8 mouse cellular contexts compared by ENCODE assay signal in genomic region chr6:47191940-47192339, GRCm38 (mm10).
DNase-seq lines count a peak whose midpoint lies in the region; ATAC-seq lines count a peak whose summit lies in the region.
"Had no signal": no experiment of that assay in that cellular context is flagged by ENCODE, and none has a peak within 500 bp of the region (broad histone marks: within the 10 kb centered on the region; RNA-seq: fewer than 3 reads in every experiment).

No protein-coding gene starts in this region.

- DNase-seq in heart, adult 9 months (ENCODE audit: low spot score in 2 of 2) = no peak
- DNase-seq in 416B (ENCODE audit: low read depth) = peak; percentile 5
- peak; percentile 42 for DNase-seq in c-Kit-negative CD71-positive TER-119-positive erythroid progenitor cells, embryonic 14.5 days (ENCODE audit: low read depth, low spot score)
- no peak for DNase-seq in liver, embryonic 11.5 days (ENCODE audit: low spot score)
- no peak for DNase-seq in right cerebral cortex, adult 2 months (ENCODE audit: low spot score in 2 of 2)
- DNase-seq in hindbrain, embryonic 10.5 days (ENCODE audit: low spot score) = no peak

- peak overlapping the region; percentile 73 for H3K4me2 ChIP-seq in heart, embryonic 14.5 days (ENCODE audit: low read length)
- peak overlapping the region; percentile 61 for H3K4me2 ChIP-seq in liver, embryonic 11.5 days
- H3K4me2 ChIP-seq: hindbrain, embryonic 12.5 days had no signal

- H3K4me1 ChIP-seq in heart, embryonic 14.5 days (ENCODE audit: control insufficient read depth in 2 of 2, insufficient read depth in 2 of 2, low read length in 2 of 2) = 0 out of 4 replicates have a peak, but pooled peaks cover 0 to 10% of the 10 kb centered on the region in 2 experiments
- peaks cover 4% of the 10 kb centered on the region; the same call in 1 of the 2 replicates for H3K4me1 ChIP-seq in liver, embryonic 11.5 days (replicated peaks; ENCODE audit: control insufficient read depth, insufficient read depth, low read length)
- H3K4me1 ChIP-seq in hindbrain, embryonic 10.5 days (replicated peaks) = peaks cover 3% of the 10 kb centered on the region; the same call in 1 of the 2 replicates
- H3K4me1 ChIP-seq: hindbrain, embryonic 12.5 days had no signal

- no peaks in the 10 kb centered on the region for H3K36me3 ChIP-seq in heart, embryonic 14.5 days (ENCODE audit: control insufficient read depth, insufficient read depth, low read length)
- no peaks in the 10 kb centered on the region for H3K36me3 ChIP-seq in liver, embryonic 11.5 days (ENCODE audit: control insufficient read depth, insufficient read depth, low read length)
- no peaks in the 10 kb centered on the region for H3K36me3 ChIP-seq in hindbrain, embryonic 10.5 days
- H3K36me3 ChIP-seq: hindbrain, embryonic 12.5 days had no signal

- H3K27ac ChIP-seq in heart, embryonic 14.5 days (replicated peaks in 1 of 2; ENCODE audit: control insufficient read depth in 1 of 2, insufficient read depth in 1 of 2, low read depth in 2 of 2, low read length in 2 of 2) = peak overlapping the region; percentile 9 to 30; a peak in 2 of 4 replicates
- H3K27ac ChIP-seq in liver, embryonic 11.5 days (ENCODE audit: low read depth, low read length) = peak overlapping the region; percentile 48
- H3K27ac ChIP-seq in hindbrain, embryonic 10.5 days = no peak overlapping the region
- H3K27ac ChIP-seq: hindbrain, embryonic 12.5 days had no signal

- no peaks in the 10 kb centered on the region for H3K27me3 ChIP-seq in heart, embryonic 14.5 days (ENCODE audit: control insufficient read depth, insufficient read depth, low read length)
- H3K27me3 ChIP-seq in liver, embryonic 11.5 days (replicated peaks; ENCODE audit: control insufficient read depth, insufficient read depth, low read length) = no peaks in the 10 kb centered on the region
- no peaks in the 10 kb centered on the region for H3K27me3 ChIP-seq in hindbrain, embryonic 10.5 days (ENCODE audit: insufficient read depth, poor library complexity, severe bottlenecking)
- H3K27me3 ChIP-seq: hindbrain, embryonic 12.5 days had no signal

- peak overlapping the region; percentile 33 to 37 for H3K4me3 ChIP-seq in heart, embryonic 14.5 days (ENCODE audit: control insufficient read depth in 1 of 2, insufficient read depth in 1 of 2, low read depth in 1 of 2, low read length in 2 of 2)
- H3K4me3 ChIP-seq in liver, embryonic 11.5 days (ENCODE audit: low read depth, low read length) = peak overlapping the region; percentile 26
- no peak overlapping the region for H3K4me3 ChIP-seq in hindbrain, embryonic 10.5 days
- H3K4me3 ChIP-seq: hindbrain, embryonic 12.5 days had no signal

- WGBS in heart, embryonic 14.5 days = 42% methylated on average over 10 of the region's 10 CpGs
- 47% methylated on average over 10 of the region's 10 CpGs for WGBS in liver, embryonic 11.5 days
- 88% methylated on average over 10 of the region's 10 CpGs for WGBS in hindbrain, embryonic 10.5 days

- no peak for ATAC-seq in heart, embryonic 14.5 days (ENCODE audit: insufficient number of reproducible peaks, insufficient read depth, low FRiP score, low read depth)
- peak; percentile 86 for ATAC-seq in liver, embryonic 11.5 days (replicated peaks; ENCODE audit: low FRiP score)

- no peaks in the 10 kb centered on the region for H3K9me3 ChIP-seq in heart, embryonic 14.5 days (ENCODE audit: control insufficient read depth, low read length)
- no peaks in the 10 kb centered on the region for H3K9me3 ChIP-seq in liver, embryonic 11.5 days (ENCODE audit: control insufficient read depth, low read length)
- no peaks in the 10 kb centered on the region for H3K9me3 ChIP-seq in hindbrain, embryonic 10.5 days
- H3K9me3 ChIP-seq: hindbrain, embryonic 12.5 days had no signal

- H3K9ac ChIP-seq in heart, embryonic 14.5 days (ENCODE audit: low read length) = 0 out of 2 replicates have a peak overlapping the region, but pooled peaks have one; percentile 56
- H3K9ac ChIP-seq in liver, embryonic 11.5 days (ENCODE audit: low read depth, low read length) = no peak overlapping the region; the same call in 1 of the 2 replicates
- H3K9ac ChIP-seq: hindbrain, embryonic 12.5 days had no signal

Comparison
In these comparisons a context has a peak if more than half of its experiments do, and no peak if none do; other contexts are left out.
1. DNase-seq: peak in 416B (single experiment) and c-Kit-negative CD71-positive TER-119-positive erythroid progenitor cells, embryonic 14.5 days (single experiment); none in heart, adult 9 months (0 of 2), liver, embryonic 11.5 days (single experiment), right cerebral cortex, adult 2 months (0 of 2) and hindbrain, embryonic 10.5 days (single experiment).